Mouse (Mus musculus) olfactory bulb, adult 2 months (tissue): Measurements from ENCODE around the gene Fgfr2.

Experiments
- CTCF ChIP-seq: fragments of 200-500 bp; IDR thresholded peaks from 2 replicates; pipeline ENCODE4 v1.5.1; 2012; ENCODE audit warnings: low read depth, mild to moderate bottlenecking, low read length, moderate library complexity; ENCODE audit not compliant: insufficient read depth
- POLR2A ChIP-seq: fragments of 200-500 bp; IDR thresholded peaks from 2 replicates; pipeline ENCODE4 v1.6.1; 2012; ENCODE audit warnings: mild to moderate bottlenecking, low read depth, low read length, moderate library complexity; ENCODE audit not compliant: insufficient read depth

DNA sequence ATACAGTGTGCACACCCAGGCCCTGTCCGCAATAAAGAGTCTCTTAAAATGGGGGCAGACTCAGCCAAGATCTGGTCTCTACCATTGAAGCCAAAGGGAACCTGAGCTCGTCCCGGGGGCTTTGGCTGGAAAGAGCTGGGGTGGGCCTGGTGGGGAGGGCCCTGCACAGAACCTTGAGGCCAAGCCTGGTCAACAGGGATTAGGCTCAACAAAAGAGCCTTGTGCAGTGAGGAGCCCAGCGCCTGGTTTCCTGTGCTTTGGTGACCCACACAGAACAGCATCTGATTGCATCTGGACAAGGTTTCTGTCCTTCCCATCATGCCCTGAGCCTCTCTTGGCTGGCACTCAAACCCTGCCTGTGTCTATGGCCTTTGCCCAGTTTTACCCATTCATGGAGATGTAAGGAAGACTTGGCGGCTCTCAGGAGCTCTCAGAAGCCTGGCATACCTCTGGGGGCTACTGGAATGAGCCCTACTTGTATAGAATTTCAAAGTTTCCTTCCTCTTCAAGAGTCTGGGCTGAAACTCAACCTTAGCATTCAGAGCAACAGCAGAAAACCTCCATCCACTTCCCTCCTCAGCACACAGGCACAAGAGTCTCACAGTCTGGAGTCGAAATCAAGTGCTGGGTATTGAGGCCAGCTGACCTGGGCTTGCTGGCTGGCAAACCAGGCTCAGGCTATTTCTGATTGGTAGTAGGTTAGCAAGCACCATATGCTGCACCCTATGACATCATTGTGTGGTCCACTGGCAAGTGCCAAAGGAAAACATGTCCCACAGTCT lies 911.0 kb downstream of the Fgfr2 start:
- TF ChIP-seq POLR2A (no peak), CTCF (no peak)
